Mouse (Mus musculus) heart, embryonic 14.5 days (tissue): Measurements from ENCODE around the gene 1700003E16Rik. TPM values are rescaled to one million over a fixed set of nuclear protein-coding genes. Genes with fewer than 3 reads are reported as not detected.
A peak's percentile ranks its signal among the peaks of the same experiment; 100 is the strongest.

Source experiments
- ATAC-seq: fragments of 200-750 bp; cut with Nextera tagmentation; 2 replicates; pipeline ENCODE4 v1.8.0; 2017; ENCODE audit warnings: low read depth, moderate TSS enrichment; ENCODE audit not compliant: insufficient number of reproducible peaks, insufficient read depth, low FRiP score
- H3K27ac ChIP-seq, 2 experiments: fragments of 200-500 bp in 1 of 2; fragments of 300-500 bp in 1 of 2; sonication (generic) in 1 of 2; replicated peaks in 1 of 2; 2 replicates each; pipeline ENCODE4 v1.5.1; 2012 to 2014; ENCODE audit warnings: low read depth in 2 of 2, low read length in 2 of 2, control low read depth in 1 of 2, mild to moderate bottlenecking in 1 of 2, mixed read lengths in 1 of 2; ENCODE audit not compliant: control insufficient read depth in 1 of 2, insufficient read depth in 1 of 2
- H3K27me3 ChIP-seq: fragments of 300-500 bp; sonication (generic); 2 replicates; pipeline ENCODE4 v1.6.1; 2014; ENCODE audit warnings: mild to moderate bottlenecking, low read length, control low read depth; ENCODE audit not compliant: control insufficient read depth, insufficient read depth
- H3K36me3 ChIP-seq: fragments of 300-500 bp; sonication (generic); 2 replicates; pipeline ENCODE4 v1.6.1; 2014; ENCODE audit warnings: mild to moderate bottlenecking, control low read depth, low read length, mixed read lengths; ENCODE audit not compliant: control insufficient read depth, insufficient read depth
- H3K4me1 ChIP-seq, 2 experiments: fragments of 200-500 bp in 1 of 2; fragments of 300-500 bp in 1 of 2; sonication (generic) in 1 of 2; 2 replicates each; pipeline ENCODE4 v1.6.1; 2012 to 2014; ENCODE audit warnings: low read length in 2 of 2, control low read depth in 1 of 2, mixed read lengths in 1 of 2; ENCODE audit not compliant: control insufficient read depth in 2 of 2, insufficient read depth in 2 of 2
- H3K4me2 ChIP-seq: fragments of 300-500 bp; sonication (generic); 2 replicates; pipeline ENCODE4 v1.6.1; 2014; ENCODE audit warnings: mild to moderate bottlenecking, low read length
- H3K4me3 ChIP-seq, 2 experiments: fragments of 200-500 bp in 1 of 2; fragments of 300-500 bp in 1 of 2; sonication (generic) in 1 of 2; 2 replicates each; pipeline ENCODE4 v1.5.1; 2012 to 2014; ENCODE audit warnings: low read length in 2 of 2, mild to moderate bottlenecking in 2 of 2, control low read depth in 1 of 2, low read depth in 1 of 2, moderate library complexity in 1 of 2; ENCODE audit not compliant: control insufficient read depth in 1 of 2, insufficient read depth in 1 of 2
- H3K9ac ChIP-seq: fragments of 300-500 bp; sonication (generic); 2 replicates; pipeline ENCODE4 v1.6.1; 2014; ENCODE audit warnings: mild to moderate bottlenecking, low read length
- H3K9me3 ChIP-seq: fragments of 300-500 bp; sonication (generic); 2 replicates; pipeline ENCODE4 v1.6.1; 2016; ENCODE audit warnings: low read length, control low read depth; ENCODE audit not compliant: control insufficient read depth
- WGBS: fragments of 180-500 bp; shearing (Covaris S2); extraction: QIAGEN DNeasy Blood & Tissue Kit; methylation state at CpG from one replicate; pipeline ENCODE4 v1.1.7; 2014; 5-methylcytosine and 5-hydroxymethylcytosine counted together
- polyA plus RNA-seq: library from polyadenylated mRNA; unstranded; fragments of >200 nt; fragmentation: Nextera tagmentation; extraction: Ambion mirVana; gene quantifications from 2 replicates; pipeline ENCODE4 v1.2.1, GENCODE M21; 2014

1700003E16Rik gene
- polyA plus RNA-seq, 1 experiment from 2014 or later, result 0.31 TPM

DNA sequence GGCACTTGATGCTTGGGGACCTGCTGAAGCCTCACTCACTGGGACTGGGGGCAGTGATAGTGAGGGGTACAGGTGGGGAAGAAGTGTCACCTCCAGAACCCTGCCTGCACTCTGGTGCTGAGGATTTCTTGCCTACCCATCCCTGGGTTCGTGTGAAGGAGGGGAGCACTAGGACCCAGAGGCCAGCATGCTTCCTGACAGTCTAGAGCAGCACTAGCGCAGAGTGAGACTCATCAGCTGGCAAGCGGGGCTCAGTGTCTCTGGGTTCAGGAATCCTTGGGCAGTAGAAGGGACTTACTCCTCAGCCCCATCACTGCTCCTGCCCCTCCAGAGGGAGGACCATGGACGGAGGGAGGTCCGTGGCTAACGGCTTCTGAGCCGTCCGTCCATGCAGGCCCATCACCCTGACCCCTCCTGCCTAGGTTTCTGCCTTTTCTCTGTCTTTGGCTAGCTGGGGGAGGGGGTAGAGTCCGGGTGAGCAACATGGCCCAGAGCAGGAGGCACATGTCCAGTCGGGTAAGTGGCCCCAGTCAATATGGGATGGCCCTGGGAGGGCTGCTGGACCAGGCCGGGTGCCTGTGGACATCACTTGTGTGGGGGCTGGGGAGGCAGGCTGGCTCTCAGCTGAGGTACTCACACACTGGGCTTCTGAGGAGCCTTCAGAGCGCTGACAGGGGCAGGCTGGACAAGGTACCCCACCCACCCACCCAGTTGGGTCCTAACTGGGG, 23.4 kb downstream of the 1700003E16Rik start:
- peak overlapping the region; percentile 64 for H3K9ac ChIP-seq
- H3K4me2 ChIP-seq, result peak overlapping the region; percentile 65
- no peak overlapping the region for H3K27ac ChIP-seq
- peaks cover 8 to 13% of the 10 kb centered on the region in 2 experiments for H3K4me1 ChIP-seq
- H3K4me3 ChIP-seq, result peak overlapping the region; percentile 21 to 31
- ATAC-seq, result 0 out of 2 replicates have a peak, but pooled peaks have one; percentile 41
- no peaks in the 10 kb centered on the region for H3K27me3 ChIP-seq
- no peaks in the 10 kb centered on the region for H3K9me3 ChIP-seq
- peaks cover 37% of the 10 kb centered on the region for H3K36me3 ChIP-seq
- 27% methylated on average over 12 of the region's 12 CpGs for WGBS

DNA sequence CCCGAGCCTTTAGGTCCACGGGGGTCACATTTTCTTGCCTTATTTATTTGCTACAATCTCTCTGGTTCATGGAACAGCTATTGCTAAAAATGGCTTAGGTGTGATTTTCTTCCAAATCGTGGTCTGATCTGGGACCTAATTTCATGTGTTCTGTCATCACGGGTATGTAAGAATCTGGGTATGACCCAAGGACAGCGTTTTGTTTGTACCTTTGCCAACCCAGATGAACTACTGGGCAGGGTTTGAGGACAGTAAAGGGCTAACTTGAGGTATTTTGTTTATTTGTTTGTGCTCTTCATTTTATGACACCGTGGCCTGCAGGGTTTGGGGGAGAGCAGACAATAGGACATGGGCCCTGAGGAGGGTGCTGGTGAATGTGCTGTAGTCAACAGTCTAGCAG, 24.4 kb downstream of the 1700003E16Rik start:
- no peak for ATAC-seq
- Histone ChIP-seq H3K9me3 (no peaks in the 10 kb centered on the region), H3K4me2 (no peak overlapping the region), H3K4me1 (peaks cover 8 to 15% of the 10 kb centered on the region in 2 experiments), H3K27me3 (no peaks in the 10 kb centered on the region), H3K36me3 (peaks cover 42% of the 10 kb centered on the region), H3K27ac (no peak overlapping the region), H3K4me3 (no peak overlapping the region), H3K9ac (no peak overlapping the region)
- 79% methylated on average over 6 of the region's 6 CpGs for WGBS

GRCm38 (mm10) chr6:83184858-83185435, 28.7 kb downstream of the 1700003E16Rik start:
- H3K36me3 ChIP-seq, result peaks cover 51% of the 10 kb centered on the region
- WGBS, result 88% methylated on average over 3 of the region's 3 CpGs
- no peak overlapping the region for H3K4me3 ChIP-seq
- H3K27ac ChIP-seq, result no peak overlapping the region
- no peaks in the 10 kb centered on the region for H3K27me3 ChIP-seq
- H3K9me3 ChIP-seq, result no peaks in the 10 kb centered on the region
- ATAC-seq, result no peak
- H3K4me2 ChIP-seq, result no peak overlapping the region
- peaks cover 4 to 13% of the 10 kb centered on the region in 2 experiments; a peak in 3 of 4 replicates for H3K4me1 ChIP-seq
- no peak overlapping the region for H3K9ac ChIP-seq

DNA sequence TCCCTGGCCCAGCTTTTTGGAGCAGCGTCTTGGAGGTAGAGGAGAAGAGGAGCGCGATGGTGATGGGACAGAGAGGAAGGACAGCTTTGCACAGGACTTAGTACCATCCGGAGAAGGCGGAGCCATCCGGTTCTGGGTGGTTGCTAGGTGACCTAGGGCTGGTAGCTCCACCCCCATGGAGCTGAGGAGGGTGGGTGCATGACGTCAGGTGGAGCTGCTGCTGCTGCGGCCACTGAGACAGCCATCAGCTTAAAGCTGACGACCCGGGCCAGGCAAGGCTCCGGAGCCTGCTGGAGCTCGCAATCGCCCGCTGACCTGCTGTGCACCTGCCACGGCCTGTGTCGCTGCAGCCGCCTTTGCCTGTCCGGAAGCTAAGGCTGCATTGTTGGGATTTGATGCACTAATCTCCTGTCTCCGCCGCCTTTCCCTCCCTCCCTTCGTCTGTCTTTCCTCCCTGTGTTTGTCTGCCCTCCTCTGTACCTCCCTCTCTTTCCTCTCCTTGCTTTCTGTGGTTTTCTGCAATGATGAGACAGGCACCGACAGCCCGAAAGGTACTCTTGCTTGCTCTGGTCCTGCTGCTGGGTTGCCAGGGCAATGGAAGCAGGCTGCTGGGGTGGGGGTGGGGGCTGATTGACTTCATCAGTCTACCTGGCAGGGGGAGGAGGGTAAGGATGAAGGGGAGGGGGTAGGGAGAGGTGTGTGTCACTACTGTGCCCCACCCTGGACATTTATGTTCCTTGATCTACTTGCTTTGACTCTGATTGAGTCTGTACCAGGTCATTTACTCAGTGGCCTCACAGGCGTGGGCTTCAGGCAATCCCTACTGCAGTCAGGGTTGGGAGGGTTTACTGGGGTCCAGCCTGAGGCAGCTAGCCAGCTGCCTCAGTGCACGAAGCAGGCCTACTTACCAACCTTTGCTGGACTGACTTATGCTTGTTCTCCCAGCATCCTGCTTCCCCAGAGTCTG, 30.0 kb downstream of the 1700003E16Rik start:
- Histone ChIP-seq H3K9ac (no peak overlapping the region), H3K36me3 (peaks cover 64% of the 10 kb centered on the region), H3K27me3 (no peaks in the 10 kb centered on the region), H3K4me2 (peak overlapping the region; percentile 49), H3K27ac (no peak overlapping the region), H3K4me1 (peaks cover 4 to 10% of the 10 kb centered on the region in 2 experiments; a peak in 3 of 4 replicates), H3K9me3 (no peaks in the 10 kb centered on the region), H3K4me3 (no peak overlapping the region; a peak in 1 of 4 replicates)
- ATAC-seq, result peak; percentile 76; the same call in 1 of the 2 replicates
- WGBS, result 22% methylated on average over 25 of the region's 25 CpGs

- Histone ChIP-seq H3K4me1 (peaks cover 4 to 10% of the 10 kb centered on the region in 2 experiments; a peak in 3 of 4 replicates), H3K9me3 (no peaks in the 10 kb centered on the region), H3K9ac (no peak overlapping the region), H3K4me3 (no peak overlapping the region), H3K36me3 (peaks cover 66% of the 10 kb centered on the region), H3K27me3 (no peaks in the 10 kb centered on the region), H3K27ac (no peak overlapping the region), H3K4me2 (no peak overlapping the region)
- WGBS, result 92% methylated on average over 2 of the region's 2 CpGs
- ATAC-seq, result no peak
Measured at GRCm38 (mm10) chr6:83186946-83187345, 30.7 kb downstream of the 1700003E16Rik start.

GRCm38 (mm10) chr6:83193571-83193970, 37.4 kb downstream of the 1700003E16Rik start:
- Histone ChIP-seq H3K9ac (no peak overlapping the region), H3K9me3 (no peaks in the 10 kb centered on the region), H3K27me3 (no peaks in the 10 kb centered on the region), H3K36me3 (peaks cover 97% of the 10 kb centered on the region), H3K4me3 (no peak overlapping the region), H3K4me1 (peaks cover 0 to 3% of the 10 kb centered on the region in 2 experiments; a peak in 2 of 4 replicates), H3K27ac (no peak overlapping the region), H3K4me2 (no peak overlapping the region)
- ATAC-seq, result no peak
- WGBS, result 94% methylated on average over 7 of the region's 7 CpGs

- peak; percentile 34 for ATAC-seq
- peak overlapping the region in 1 of 2 experiments; percentile 24; a peak in 1 of 4 replicates for H3K27ac ChIP-seq
Measured at GRCm38 (mm10) chr6:83197345-83198004, 41.3 kb downstream of the 1700003E16Rik start.

More at GRCm38 (mm10) chr6:83197345-83198004, 41.3 kb downstream of the 1700003E16Rik start:
- H3K9me3 ChIP-seq, result no peaks in the 10 kb centered on the region
- H3K4me2 ChIP-seq, result no peak overlapping the region
- no peak overlapping the region for H3K4me3 ChIP-seq
- no peak overlapping the region for H3K9ac ChIP-seq
- 31% methylated on average over 15 of the region's 15 CpGs for WGBS
- H3K36me3 ChIP-seq, result peaks cover 88% of the 10 kb centered on the region
- H3K4me1 ChIP-seq, result peaks cover 0 to 3% of the 10 kb centered on the region in 2 experiments; a peak in 2 of 4 replicates
- H3K27me3 ChIP-seq, result no peaks in the 10 kb centered on the region
